ENCODE assay signal across 19 mouse cellular contexts in the genomic region with DNA sequence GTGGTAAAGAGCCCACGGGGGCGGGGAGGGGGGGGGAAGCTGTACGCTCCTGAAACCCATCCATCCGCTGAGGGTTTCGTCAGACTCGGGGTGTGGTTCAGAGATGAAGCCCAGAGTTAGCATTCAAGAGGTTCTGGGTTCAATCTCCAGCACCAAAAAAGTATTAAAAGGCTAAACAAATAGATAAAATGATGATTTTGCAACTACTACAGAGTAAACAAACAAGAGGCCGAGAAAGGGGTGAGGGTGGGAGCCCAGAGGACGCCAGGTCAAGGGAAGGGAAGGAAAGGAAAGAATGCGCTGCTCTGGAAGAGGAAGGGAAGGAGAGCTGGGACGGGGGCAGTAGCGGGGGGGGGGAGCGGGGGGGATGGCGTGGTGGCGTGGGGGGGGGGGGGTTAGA. TPM values are rescaled to one million over a fixed set of nuclear protein-coding genes. Genes with fewer than 3 reads are reported as not detected.
DNase-seq lines count a peak whose midpoint lies in the region; ATAC-seq and TF ChIP-seq lines count a peak whose summit lies in the region.
"Had no signal": no experiment of that assay in that cellular context is flagged by ENCODE, and none has a peak within 500 bp of the region (broad histone marks: within the 10 kb centered on the region; RNA-seq: fewer than 3 reads in every experiment).

No protein-coding gene starts in this region.

- peak overlapping the region; percentile 63 for H3K27ac ChIP-seq in heart, embryonic 10.5 days
- H3K27ac ChIP-seq in kidney, embryonic 14.5 days (ENCODE audit: low read depth, low read length), result no peak overlapping the region
- H3K27ac ChIP-seq in stomach, embryonic 16.5 days (ENCODE audit: low read length), result no peak overlapping the region
- no peak overlapping the region for H3K27ac ChIP-seq in stomach, postnatal 0 days (replicated peaks)
- no peak overlapping the region for H3K27ac ChIP-seq in midbrain, embryonic 14.5 days (replicated peaks; ENCODE audit: low read depth, low read length)
- H3K27ac ChIP-seq: hindbrain, embryonic 12.5 days; liver, embryonic 12.5 days; neural tube, embryonic 13.5 days had no signal

- no peak overlapping the region for H3K9ac ChIP-seq in kidney, embryonic 14.5 days (ENCODE audit: low read depth, low read length)
- H3K9ac ChIP-seq in stomach, embryonic 16.5 days (ENCODE audit: low read length), result peak overlapping the region; percentile 15; the same call in 1 of the 2 replicates
- no peak overlapping the region for H3K9ac ChIP-seq in stomach, postnatal 0 days (ENCODE audit: low read length)
- H3K9ac ChIP-seq in midbrain, embryonic 14.5 days (replicated peaks; ENCODE audit: low read length), result no peak overlapping the region
- H3K9ac ChIP-seq: hindbrain, embryonic 12.5 days; liver, embryonic 12.5 days; neural tube, embryonic 13.5 days had no signal

- no peak for ATAC-seq in kidney, embryonic 14.5 days (ENCODE audit: low FRiP score, low TSS enrichment)
- no peak for ATAC-seq in stomach, embryonic 16.5 days (ENCODE audit: insufficient read depth, low FRiP score)
- ATAC-seq in stomach, postnatal 0 days (ENCODE audit: low FRiP score, low TSS enrichment), result no peak
- ATAC-seq in midbrain, embryonic 14.5 days (ENCODE audit: low FRiP score, low TSS enrichment), result no peak
- ATAC-seq: inflammation-experienced regulatory T-cells, adult 6 months; liver, embryonic 12.5 days had no signal

- no peak for TF ChIP-seq CTCF in stomach, postnatal 0 days (IDR thresholded peaks at IDR 0.05; ENCODE audit: low read depth)

- no peak for DNase-seq in heart, embryonic 10.5 days (ENCODE audit: low spot score)
- DNase-seq in heart, adult 8-10 months (ENCODE audit: low spot score), result no peak
- peak; percentile 44 for DNase-seq in kidney, adult 9 months
- DNase-seq in stomach, postnatal 0 days (ENCODE audit: low spot score), result no peak
- no peak for DNase-seq in midbrain, embryonic 14.5 days
- DNase-seq: adrenal gland, adult 2 months; cerebellum, postnatal 14 days; gastrocnemius, postnatal 10 days; heart, adult 18-20 months; layer of hippocampus, postnatal 36 days; lung, postnatal 10 days; spleen, adult 18-20 months had no signal

- 33% methylated on average over 14 of the region's 14 CpGs for WGBS in heart, embryonic 10.5 days
- WGBS in kidney, embryonic 14.5 days, result 47% methylated on average over 10 of the region's 14 CpGs
- WGBS in stomach, embryonic 16.5 days, result 41% methylated on average over 8 of the region's 14 CpGs
- 50% methylated on average over 8 of the region's 14 CpGs for WGBS in stomach, postnatal 0 days
- 39% methylated on average over 12 of the region's 14 CpGs for WGBS in midbrain, embryonic 14.5 days

- H3K4me3 ChIP-seq in heart, embryonic 10.5 days, result no peak overlapping the region
- H3K4me3 ChIP-seq in kidney, embryonic 14.5 days (ENCODE audit: low read length), result no peak overlapping the region
- no peak overlapping the region for H3K4me3 ChIP-seq in stomach, embryonic 16.5 days (replicated peaks; ENCODE audit: low read length)
- no peak overlapping the region for H3K4me3 ChIP-seq in stomach, postnatal 0 days (ENCODE audit: low read depth, low read length)
- no peak overlapping the region for H3K4me3 ChIP-seq in midbrain, embryonic 14.5 days (replicated peaks; ENCODE audit: low read depth, low read length)
- H3K4me3 ChIP-seq: hindbrain, embryonic 12.5 days; liver, embryonic 12.5 days; neural tube, embryonic 13.5 days had no signal

- H3K4me1 ChIP-seq in heart, embryonic 10.5 days, result peaks cover 50% of the 10 kb centered on the region
- peaks cover 16% of the 10 kb centered on the region for H3K4me1 ChIP-seq in kidney, embryonic 14.5 days (ENCODE audit: control insufficient read depth, insufficient read depth, low read length)
- H3K4me1 ChIP-seq in stomach, embryonic 16.5 days (ENCODE audit: control insufficient read depth, insufficient read depth, low read length), result peaks cover 41% of the 10 kb centered on the region
- peaks cover 10% of the 10 kb centered on the region for H3K4me1 ChIP-seq in stomach, postnatal 0 days (replicated peaks; ENCODE audit: control insufficient read depth, insufficient read depth)
- H3K4me1 ChIP-seq in midbrain, embryonic 14.5 days (ENCODE audit: control insufficient read depth, insufficient read depth, low read length), result peaks cover 9% of the 10 kb centered on the region

- H3K9me3 ChIP-seq in heart, embryonic 10.5 days, result no peaks in the 10 kb centered on the region
- H3K9me3 ChIP-seq in kidney, embryonic 14.5 days (ENCODE audit: control insufficient read depth, low read length), result no peaks in the 10 kb centered on the region
- no peaks in the 10 kb centered on the region for H3K9me3 ChIP-seq in stomach, embryonic 16.5 days (replicated peaks; ENCODE audit: control insufficient read depth, low read length)
- H3K9me3 ChIP-seq in stomach, postnatal 0 days (ENCODE audit: control insufficient read depth, low read length), result no peaks in the 10 kb centered on the region
- no peaks in the 10 kb centered on the region for H3K9me3 ChIP-seq in midbrain, embryonic 14.5 days (ENCODE audit: control insufficient read depth, low read length)
- H3K9me3 ChIP-seq: hindbrain, embryonic 12.5 days; liver, embryonic 12.5 days; neural tube, embryonic 13.5 days had no signal

- H3K27me3 ChIP-seq in heart, embryonic 10.5 days (ENCODE audit: insufficient read depth, poor library complexity, severe bottlenecking), result no peaks in the 10 kb centered on the region; the same call in 1 of the 2 replicates
- H3K27me3 ChIP-seq in kidney, embryonic 14.5 days (ENCODE audit: control insufficient read depth, insufficient read depth, low read length), result no peaks in the 10 kb centered on the region
- no peaks in the 10 kb centered on the region for H3K27me3 ChIP-seq in stomach, embryonic 16.5 days (ENCODE audit: control insufficient read depth, insufficient read depth, low read length)
- no peaks in the 10 kb centered on the region for H3K27me3 ChIP-seq in stomach, postnatal 0 days (ENCODE audit: control insufficient read depth, insufficient read depth, low read length)
- H3K27me3 ChIP-seq in midbrain, embryonic 14.5 days (ENCODE audit: control insufficient read depth, insufficient read depth, low read length), result 0 out of 2 replicates have a peak, but pooled peaks cover 4% of the 10 kb centered on the region
- H3K27me3 ChIP-seq: CH12.LX; liver, embryonic 12.5 days had no signal

- TF ChIP-seq EP300 in stomach, postnatal 0 days (optimal IDR thresholded peaks at IDR 0.05), result no peak

- H3K4me2 ChIP-seq in kidney, embryonic 14.5 days (replicated peaks; ENCODE audit: low read depth, low read length), result no peak overlapping the region
- no peak overlapping the region for H3K4me2 ChIP-seq in stomach, embryonic 16.5 days (ENCODE audit: low read depth, low read length)
- H3K4me2 ChIP-seq in stomach, postnatal 0 days (replicated peaks; ENCODE audit: low read depth), result no peak overlapping the region
- H3K4me2 ChIP-seq in midbrain, embryonic 14.5 days (ENCODE audit: low read length), result no peak overlapping the region
- H3K4me2 ChIP-seq: hindbrain, embryonic 12.5 days; liver, embryonic 12.5 days; neural tube, embryonic 13.5 days had no signal

- no peaks in the 10 kb centered on the region for H3K36me3 ChIP-seq in heart, embryonic 10.5 days
- no peaks in the 10 kb centered on the region for H3K36me3 ChIP-seq in kidney, embryonic 14.5 days (ENCODE audit: control insufficient read depth, insufficient read depth, low read length)
- H3K36me3 ChIP-seq in stomach, embryonic 16.5 days (ENCODE audit: control insufficient read depth, insufficient read depth, low read length), result no peaks in the 10 kb centered on the region
- no peaks in the 10 kb centered on the region for H3K36me3 ChIP-seq in stomach, postnatal 0 days (ENCODE audit: control insufficient read depth, insufficient read depth, low read length)
- no peaks in the 10 kb centered on the region for H3K36me3 ChIP-seq in midbrain, embryonic 14.5 days (ENCODE audit: control insufficient read depth, insufficient read depth, low read length)
- H3K36me3 ChIP-seq: hindbrain, embryonic 12.5 days; liver, embryonic 12.5 days; neural tube, embryonic 13.5 days had no signal

RNA-seq across cellular contexts. Expression of gene Ier3, which starts 4.8 kb away (rescaled TPM):
- polyA plus RNA-seq in heart, embryonic 10.5 days (2016; fragmentation: Nextera tagmentation; extraction: Ambion mirVana), result 13.2 and 16.8 TPM in 2 replicates
- 10 to 100 TPM; 31.3 to 64.3 (median 38.9) TPM for total RNA-seq in heart, adult 8-10 months (2022)
- polyA plus RNA-seq in kidney, embryonic 14.5 days (2014; fragmentation: Nextera tagmentation; extraction: Ambion mirVana), result 6.8 and 7.7 TPM in 2 replicates
- 22.1 and 24.4 TPM in 2 replicates for polyA plus RNA-seq in stomach, embryonic 16.5 days (2015; fragmentation: Nextera tagmentation; extraction: Ambion mirVana)
- polyA plus RNA-seq in stomach, postnatal 0 days (2015; fragmentation: Nextera tagmentation; extraction: Ambion mirVana), result 74.8 and 79.5 TPM in 2 replicates
- polyA plus RNA-seq in midbrain, embryonic 14.5 days (2014; fragmentation: Nextera tagmentation; extraction: Ambion mirVana), result 3.3 and 4.0 TPM in 2 replicates

RNA-seq across cellular contexts. Expression of gene Flot1, which starts 6.3 kb away (rescaled TPM):
- polyA plus RNA-seq in heart, embryonic 10.5 days (2016; fragmentation: Nextera tagmentation; extraction: Ambion mirVana), result 66.2 and 71.7 TPM in 2 replicates
- total RNA-seq in heart, adult 8-10 months (2022), result 100 to 1,000 TPM; 154 to 174 (median 157) TPM
- polyA plus RNA-seq in kidney, embryonic 14.5 days (2014; fragmentation: Nextera tagmentation; extraction: Ambion mirVana), result 35.9 and 36.1 TPM in 2 replicates
- 55.8 and 58.2 TPM in 2 replicates for polyA plus RNA-seq in stomach, embryonic 16.5 days (2015; fragmentation: Nextera tagmentation; extraction: Ambion mirVana)
- polyA plus RNA-seq in stomach, postnatal 0 days (2015; fragmentation: Nextera tagmentation; extraction: Ambion mirVana), result 41.0 and 43.5 TPM in 2 replicates
- 59.9 and 74.0 TPM in 2 replicates for polyA plus RNA-seq in midbrain, embryonic 14.5 days (2014; fragmentation: Nextera tagmentation; extraction: Ambion mirVana)

RNA-seq across cellular contexts. Expression of gene Tubb5, which starts 21.4 kb away (rescaled TPM):
- 911 and 1,091 TPM in 2 replicates for polyA plus RNA-seq in heart, embryonic 10.5 days (2016; fragmentation: Nextera tagmentation; extraction: Ambion mirVana)
- 10 to 100 TPM; 65.2 to 94.6 (median 72.1) TPM for total RNA-seq in heart, adult 8-10 months (2022)
- 1,061 and 1,103 TPM in 2 replicates for polyA plus RNA-seq in kidney, embryonic 14.5 days (2014; fragmentation: Nextera tagmentation; extraction: Ambion mirVana)
- polyA plus RNA-seq in stomach, embryonic 16.5 days (2015; fragmentation: Nextera tagmentation; extraction: Ambion mirVana), result 649 and 665 TPM in 2 replicates
- 251 and 296 TPM in 2 replicates for polyA plus RNA-seq in stomach, postnatal 0 days (2015; fragmentation: Nextera tagmentation; extraction: Ambion mirVana)
- polyA plus RNA-seq in midbrain, embryonic 14.5 days (2014; fragmentation: Nextera tagmentation; extraction: Ambion mirVana), result 1,880 and 2,054 TPM in 2 replicates

RNA-seq across cellular contexts. Expression of gene Mdc1, which starts 24.6 kb away (rescaled TPM):
- 25.3 and 29.1 TPM in 2 replicates for polyA plus RNA-seq in heart, embryonic 10.5 days (2016; fragmentation: Nextera tagmentation; extraction: Ambion mirVana)
- total RNA-seq in heart, adult 8-10 months (2022), result 10 to 100 TPM; 11.5 to 12.8 (median 12.0) TPM
- polyA plus RNA-seq in kidney, embryonic 14.5 days (2014; fragmentation: Nextera tagmentation; extraction: Ambion mirVana), result 13.1 and 16.5 TPM in 2 replicates
- 11.7 and 16.2 TPM in 2 replicates for polyA plus RNA-seq in stomach, embryonic 16.5 days (2015; fragmentation: Nextera tagmentation; extraction: Ambion mirVana)
- 2.1 and 2.2 TPM in 2 replicates for polyA plus RNA-seq in stomach, postnatal 0 days (2015; fragmentation: Nextera tagmentation; extraction: Ambion mirVana)
- 7.3 and 8.2 TPM in 2 replicates for polyA plus RNA-seq in midbrain, embryonic 14.5 days (2014; fragmentation: Nextera tagmentation; extraction: Ambion mirVana)

RNA-seq across cellular contexts. Expression of gene Nrm, which starts 44.4 kb away (rescaled TPM):
- 56.5 and 58.3 TPM in 2 replicates for polyA plus RNA-seq in heart, embryonic 10.5 days (2016; fragmentation: Nextera tagmentation; extraction: Ambion mirVana)
- total RNA-seq in heart, adult 8-10 months (2022), result 1 to 10 TPM; 1.7 to 2.9 (median 1.8) TPM
- 53.2 and 65.2 TPM in 2 replicates for polyA plus RNA-seq in kidney, embryonic 14.5 days (2014; fragmentation: Nextera tagmentation; extraction: Ambion mirVana)
- 48.9 and 51.5 TPM in 2 replicates for polyA plus RNA-seq in stomach, embryonic 16.5 days (2015; fragmentation: Nextera tagmentation; extraction: Ambion mirVana)
- polyA plus RNA-seq in stomach, postnatal 0 days (2015; fragmentation: Nextera tagmentation; extraction: Ambion mirVana), result 27.3 and 27.4 TPM in 2 replicates
- polyA plus RNA-seq in midbrain, embryonic 14.5 days (2014; fragmentation: Nextera tagmentation; extraction: Ambion mirVana), result 14.5 and 20.2 TPM in 2 replicates
